Mouse (Mus musculus): ENCODE measurements around the gene Tmem127.

DNA sequence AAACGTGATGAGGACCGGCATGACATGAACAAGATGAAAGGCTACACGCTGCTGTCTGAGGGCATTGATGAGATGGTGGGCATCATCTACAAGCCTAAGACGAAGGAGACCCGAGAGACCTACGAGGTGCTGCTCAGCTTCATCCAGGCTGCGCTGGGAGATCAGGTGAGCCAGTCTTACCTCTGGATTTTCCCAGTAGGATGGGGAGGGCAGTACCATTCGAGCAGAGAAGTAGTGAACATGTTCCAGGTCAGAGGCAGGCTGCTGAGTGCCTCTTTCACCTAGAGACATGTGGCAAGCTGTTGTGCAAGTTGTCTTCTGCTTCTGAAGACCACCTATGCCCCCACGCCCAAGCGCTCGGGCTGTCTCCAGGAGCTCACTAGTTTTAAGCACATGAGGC, 37.0 kb upstream of the Tmem127 start:
- TF ChIP-seq CTCF (IDR thresholded peaks at IDR 0.05; ENCODE audit: low read depth, low read length) (no peak), POLR2A (IDR thresholded peaks at IDR 0.05; ENCODE audit: borderline replicate concordance, low read depth, low read length) (no peak)
